Mouse (Mus musculus): ENCODE measurements around the gene Lbp.

The Lbp gene

DNA sequence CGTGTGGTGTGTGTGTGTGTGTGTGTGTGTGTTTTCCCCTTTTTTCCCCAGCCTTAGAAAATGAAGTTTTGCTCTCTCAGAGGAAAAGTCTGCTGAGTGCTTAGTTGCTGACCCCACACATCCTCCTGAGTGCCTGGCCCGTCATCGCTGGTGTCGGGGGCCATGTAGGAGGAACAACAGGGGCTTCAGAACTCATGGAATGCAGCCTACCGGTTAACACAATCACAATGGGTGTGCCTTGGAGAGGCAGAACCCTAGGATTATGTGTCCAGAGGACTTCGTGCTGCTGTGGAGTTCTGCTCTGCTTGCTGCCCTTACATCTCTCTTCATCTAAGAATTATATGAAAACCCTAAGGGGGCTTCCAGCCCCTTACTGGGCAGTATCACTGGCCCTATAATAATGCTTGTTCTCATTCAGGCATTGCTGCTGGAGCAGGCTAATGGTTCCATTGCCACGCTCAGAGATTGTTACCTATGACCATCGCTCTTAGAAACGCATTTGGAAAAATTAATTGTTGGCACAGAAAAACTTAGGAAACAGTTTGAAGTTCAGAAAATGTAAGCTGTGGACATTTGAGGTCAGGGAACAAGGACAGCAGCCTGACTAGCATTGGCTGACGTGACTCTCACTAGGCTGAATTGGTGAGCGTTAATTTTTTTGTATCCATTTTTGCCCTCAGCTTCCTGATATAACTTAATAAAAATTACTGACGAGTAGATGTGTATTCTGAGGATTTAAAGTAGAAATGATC is 59.0 kb downstream of the Lbp start:
- no peak for DNase-seq

DNA sequence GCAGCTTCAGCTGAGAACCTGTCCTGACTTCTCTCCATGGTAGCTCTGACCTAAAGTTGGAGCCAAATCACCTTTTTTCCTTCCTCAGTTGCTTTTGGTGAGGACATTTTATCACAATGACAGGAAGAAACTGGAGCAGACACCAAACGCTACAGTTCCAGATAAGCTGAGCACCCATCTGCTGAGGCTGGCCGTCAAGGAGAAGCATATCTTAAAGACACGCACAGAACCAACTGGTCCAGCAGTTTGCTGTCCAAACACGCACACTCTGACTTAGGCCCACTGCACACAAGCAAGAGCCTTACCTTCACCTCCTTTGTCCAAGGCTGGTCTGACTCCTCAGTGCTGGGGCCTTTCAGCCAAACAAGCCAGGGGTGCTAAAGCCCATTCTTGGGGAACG is 61.4 kb downstream of the Lbp start:
- DNase-seq: no peak

DNA sequence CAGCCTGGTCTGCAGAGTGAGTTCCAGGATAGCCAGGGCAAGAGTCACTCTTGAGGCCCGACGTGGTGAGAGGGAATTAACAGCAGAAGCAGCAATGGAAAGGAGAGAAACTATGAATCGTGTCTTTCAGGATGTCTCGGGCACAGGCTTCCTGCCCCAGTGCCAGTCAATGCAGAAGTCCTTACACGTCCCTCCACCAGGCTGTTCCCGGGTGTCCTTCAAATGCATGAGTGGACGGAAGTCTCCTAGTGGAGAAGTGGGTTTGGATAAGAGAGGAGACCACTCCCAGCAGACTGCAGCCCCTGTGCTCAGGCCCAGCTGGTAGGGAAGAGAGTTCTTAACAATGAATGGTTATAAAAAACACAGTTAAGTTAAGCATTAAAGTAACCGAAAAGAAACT is 62.0 kb downstream of the Lbp start:
- no peak for DNase-seq

DNA sequence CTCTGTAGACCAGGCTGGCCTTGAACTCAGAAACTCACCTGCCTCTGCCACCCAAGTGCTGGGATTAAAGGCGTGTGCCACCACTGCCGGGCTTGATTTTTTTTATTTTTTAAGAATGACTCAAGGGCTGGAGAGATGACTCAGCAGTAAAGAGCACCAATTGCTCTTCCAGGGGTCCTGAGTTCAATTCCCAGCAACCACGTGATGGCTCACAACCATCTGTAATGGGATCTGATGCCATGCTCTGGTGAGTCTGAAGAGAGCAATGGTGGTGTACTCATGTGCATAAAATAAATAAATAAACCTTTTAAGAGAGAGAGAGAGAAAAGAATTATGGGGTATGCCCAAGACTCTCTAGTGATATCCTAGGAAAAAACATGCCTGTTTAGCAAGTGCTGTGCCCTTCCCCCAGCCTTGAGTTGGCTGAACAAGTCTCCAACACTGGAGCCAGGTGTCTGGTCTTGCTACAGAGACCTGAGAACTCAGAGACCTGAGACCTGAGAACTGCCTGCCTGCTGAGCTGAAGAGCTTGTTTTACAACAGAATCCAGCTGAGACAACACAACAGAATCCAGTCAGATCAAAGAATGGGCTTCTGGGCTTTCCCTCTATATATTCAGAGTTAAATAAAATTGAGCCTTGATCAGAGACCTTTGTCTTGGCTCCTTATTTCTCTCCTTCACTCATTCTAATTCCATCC is 63.3 kb downstream of the Lbp start:
- no peak for DNase-seq

DNA sequence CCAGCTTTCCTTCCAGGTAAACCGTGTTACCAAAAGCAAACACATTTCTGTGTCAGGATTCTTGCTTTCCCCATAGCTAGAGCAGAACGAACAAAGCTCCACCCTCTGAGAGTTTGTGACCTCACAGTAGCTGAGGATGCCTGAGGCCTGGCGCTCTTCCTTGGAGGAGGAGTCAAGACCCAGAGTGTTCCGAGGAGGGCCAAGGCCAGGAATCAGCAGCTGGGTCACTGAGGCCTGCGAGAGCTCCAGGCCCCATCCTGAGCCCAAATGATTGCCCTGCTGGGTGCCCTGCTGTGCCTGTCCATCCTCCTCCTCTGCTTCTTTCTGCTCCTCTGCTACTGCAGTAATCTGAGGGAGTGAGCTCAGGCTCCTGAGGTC is 63.9 kb downstream of the Lbp start:
- DNase-seq: no peak

DNA sequence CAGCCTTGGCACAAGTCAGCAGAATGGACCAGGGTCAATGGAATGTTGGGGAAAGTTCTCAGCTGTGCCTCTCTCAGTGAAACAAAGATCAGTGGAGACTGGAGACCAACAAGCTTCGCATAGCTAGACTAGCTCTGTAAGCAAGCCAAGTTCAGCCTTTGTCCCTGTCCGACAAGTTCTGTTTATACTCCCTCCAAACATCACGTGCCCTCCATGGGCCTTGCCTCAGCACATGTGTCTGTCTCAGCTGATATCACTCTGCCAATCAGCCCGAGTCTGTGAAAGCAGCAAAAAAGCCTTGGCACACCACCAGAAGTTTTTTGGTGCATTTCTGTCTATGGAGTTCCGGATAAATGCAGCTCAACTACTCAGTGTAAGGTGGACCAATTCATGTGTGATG is 66.8 kb downstream of the Lbp start:
- DNase-seq: no peak

DNA sequence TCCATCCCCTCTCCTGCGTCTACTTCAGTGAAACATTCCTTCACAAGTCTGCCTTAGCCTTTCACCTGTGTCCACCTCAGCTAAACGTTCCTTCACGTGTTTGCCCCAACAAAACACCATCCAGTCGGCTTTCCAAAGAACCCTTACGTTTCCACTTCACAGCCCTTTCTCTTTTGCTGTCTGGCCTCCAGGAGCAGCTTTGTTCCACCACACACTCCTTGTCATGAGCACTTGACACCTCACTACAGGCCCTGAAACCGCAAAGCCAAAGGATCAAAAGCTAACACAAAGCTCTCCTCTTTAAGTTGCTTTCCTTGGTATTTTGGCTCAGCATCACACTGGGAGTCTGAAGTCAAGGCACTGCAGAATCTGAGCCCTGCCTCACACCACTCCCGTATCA is 67.2 kb downstream of the Lbp start:
- no peak for DNase-seq

DNA sequence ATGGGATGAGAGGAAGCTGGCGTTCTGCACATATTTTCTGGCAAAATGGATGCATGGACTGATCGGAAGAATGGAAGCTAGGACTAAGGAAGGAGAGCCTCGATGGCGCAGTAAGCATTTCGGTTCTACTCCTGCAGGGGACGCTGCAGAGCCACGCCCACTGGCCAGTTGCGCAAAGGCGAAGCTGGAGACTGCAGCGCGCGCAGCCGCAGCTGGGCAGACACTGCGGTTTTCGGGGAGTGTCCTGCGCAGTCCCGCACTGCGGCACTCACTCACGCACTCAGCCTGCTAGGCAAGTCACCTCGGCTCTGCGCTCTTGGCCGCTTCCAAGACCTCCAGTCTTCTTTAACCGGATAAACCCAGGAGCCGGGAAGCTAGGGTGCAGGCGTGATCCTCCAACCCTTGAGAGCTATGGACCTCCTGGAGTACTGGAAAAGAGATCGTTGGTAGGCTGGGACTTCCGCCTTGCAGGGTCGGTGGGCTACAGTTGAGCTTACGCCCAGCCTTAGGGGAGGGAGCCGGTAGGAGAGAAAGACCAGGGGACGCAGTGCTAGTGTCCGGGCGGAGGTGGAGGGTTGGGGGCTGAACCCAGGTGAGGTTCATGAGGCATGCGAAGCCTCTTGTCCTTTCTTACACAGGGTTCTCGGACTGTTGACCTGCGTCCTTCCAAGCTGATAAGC is 69.3 kb downstream of the Lbp start, which contains the start of gene Snhg11:
TSS of gene Snhg11 (plus strand) at position 196 of the 680 bp plus-strand sequence.
- peak; percentile 91 for DNase-seq

DNA sequence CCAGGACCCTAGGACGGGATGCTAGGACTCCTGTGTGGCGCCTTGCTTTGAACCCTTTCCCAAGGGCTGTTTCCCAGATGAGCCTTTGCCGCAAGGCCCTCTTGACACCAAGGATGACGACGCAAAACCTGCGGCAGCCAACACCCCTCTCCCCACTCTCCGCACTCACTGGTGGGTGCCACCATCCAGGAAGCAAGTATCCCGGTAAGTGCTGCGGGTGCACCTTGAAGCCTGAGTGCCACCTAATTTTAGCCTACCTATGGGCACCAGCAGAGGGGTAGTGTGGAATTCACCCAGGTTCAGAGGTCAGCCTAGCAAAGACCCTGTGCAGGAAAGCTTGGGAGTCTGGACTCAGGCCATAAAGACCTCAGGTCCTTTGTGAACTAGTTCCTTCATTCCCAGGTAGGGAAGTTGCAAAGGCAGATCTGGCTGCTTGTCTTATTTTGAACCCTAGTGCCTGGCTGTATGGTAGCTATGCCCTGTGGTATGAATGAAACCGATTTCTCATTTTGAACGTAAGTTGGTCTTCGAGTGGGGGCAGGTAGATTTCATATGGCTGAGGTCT is 69.9 kb downstream of the Lbp start:
- peak; percentile 61 for DNase-seq

DNA sequence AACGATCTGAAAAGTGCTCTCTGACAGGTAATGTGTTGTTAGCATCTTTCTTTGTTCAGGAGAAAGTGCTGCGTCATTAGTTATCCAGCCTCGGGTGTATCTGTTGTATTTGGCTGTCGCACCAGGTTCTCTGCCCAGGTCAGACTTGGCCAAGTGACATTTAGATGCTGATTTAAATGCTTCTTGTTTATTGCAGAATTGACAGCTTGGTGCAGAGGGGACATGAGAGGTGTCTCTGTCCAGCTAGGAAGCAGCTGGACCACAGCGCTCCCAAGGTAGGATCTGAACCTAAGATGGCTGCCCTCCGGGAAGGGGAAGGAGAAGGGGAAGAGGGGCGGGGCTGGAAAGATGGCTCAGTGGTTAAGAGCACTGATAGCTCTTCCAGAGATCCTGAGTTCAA is 70.5 kb downstream of the Lbp start:
- peak; percentile 71 for DNase-seq

DNA sequence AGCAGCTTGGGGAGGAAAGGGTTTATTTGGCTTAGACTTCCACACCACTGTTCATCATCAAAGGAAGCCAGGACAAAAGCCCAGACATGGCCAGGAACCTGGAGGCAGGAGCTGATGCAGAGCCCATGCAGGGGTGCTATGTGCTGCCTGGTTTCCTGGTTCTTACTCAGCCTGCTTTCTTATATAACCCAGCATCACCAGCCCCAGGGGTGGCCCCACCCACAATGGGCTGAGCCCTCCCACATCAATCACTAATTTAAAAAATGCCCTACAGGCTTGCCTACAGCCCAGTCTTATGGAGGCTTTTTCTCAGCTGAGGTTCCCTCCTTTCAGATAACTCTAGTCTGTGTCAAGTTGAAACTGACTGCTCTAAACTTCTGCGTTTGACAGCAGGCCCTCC is 71.5 kb downstream of the Lbp start:
- peak; percentile 43 for DNase-seq

DNA sequence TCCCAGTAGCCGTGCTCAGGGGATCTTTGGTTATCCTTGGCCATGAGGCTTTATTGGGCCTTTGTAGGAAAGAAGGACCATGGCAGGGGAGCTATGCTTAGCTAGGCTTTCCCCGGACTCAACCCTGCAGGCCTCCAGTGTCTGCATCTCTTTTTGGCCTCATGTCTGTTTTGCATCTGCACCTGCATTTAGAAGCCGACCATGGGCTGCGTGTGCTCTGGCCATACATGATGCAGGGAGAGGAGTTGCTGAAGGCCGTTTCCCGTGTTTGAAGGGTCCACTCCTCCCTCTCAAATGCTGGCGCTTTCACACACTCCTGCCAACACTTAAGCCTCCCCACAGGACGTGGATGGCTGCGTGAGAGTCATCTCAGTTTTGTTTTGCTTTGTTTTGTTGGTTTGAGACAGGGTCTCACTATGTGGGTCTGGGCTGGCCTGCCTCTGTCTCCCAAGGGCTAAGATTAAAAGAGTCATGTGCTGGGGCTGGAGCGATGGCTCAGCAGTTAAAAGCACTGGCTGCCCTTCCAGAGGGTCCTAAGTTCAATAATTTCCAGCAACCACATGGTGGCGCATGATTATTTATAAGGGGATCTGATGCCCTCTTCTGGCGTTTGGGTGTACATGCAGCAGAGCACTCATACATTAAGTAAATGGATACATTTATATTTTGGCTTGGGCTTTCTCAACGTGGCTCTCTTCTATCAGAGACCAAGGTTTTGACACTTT is 73.2 kb downstream of the Lbp start:
- peak; percentile 78 for DNase-seq

Data from cerebellum, adult 9-10 months (tissue).